Mouse (Mus musculus): ENCODE measurements at regions not wholly inside any gene's neighbourhood (a gene's known extent, or its start where the extent isn't known, plus 50 kb on each side); places are given as distances from the start of the nearest gene placed in this dataset.

GRCm38 (mm10) chr16:7649771-7650170, 775.2 kb downstream of the Tmem114 start:
- TF ChIP-seq CTCF (IDR thresholded peaks at IDR 0.05; ENCODE audit: low read depth, low read length) (no peak), POLR2A (IDR thresholded peaks at IDR 0.05; ENCODE audit: borderline replicate concordance, low read depth, low read length) (no peak)
